Mouse (Mus musculus) testis, adult 2 months (tissue): ENCODE measurements around the gene Baz2b. TPM values are rescaled to one million over a fixed set of nuclear protein-coding genes. Genes with fewer than 3 reads are reported as not detected.

Experiments used
- H3K27ac ChIP-seq: fragments of 200-500 bp; 2 replicates; pipeline ENCODE4 v1.5.1; 2012; ENCODE audit warnings: low read depth, low read length; ENCODE audit not compliant: control insufficient read depth, insufficient read depth
- H3K27me3 ChIP-seq: fragments of 200-500 bp; 2 replicates; pipeline ENCODE4 v1.6.1; 2012; ENCODE audit warnings: mild to moderate bottlenecking, low read length, moderate library complexity; ENCODE audit not compliant: control insufficient read depth, insufficient read depth
- H3K36me3 ChIP-seq: fragments of 200-500 bp; 2 replicates; pipeline ENCODE4 v1.6.1; 2012; ENCODE audit warnings: mild to moderate bottlenecking, low read length; ENCODE audit not compliant: control insufficient read depth, insufficient read depth
- H3K4me1 ChIP-seq: fragments of 200-500 bp; 2 replicates; pipeline ENCODE4 v1.6.1; 2012; ENCODE audit warnings: low read length; ENCODE audit not compliant: control insufficient read depth, insufficient read depth
- H3K4me3 ChIP-seq: fragments of 200-500 bp; 2 replicates; pipeline ENCODE4 v1.5.1; 2012; ENCODE audit warnings: low read depth, mild to moderate bottlenecking, low read length, moderate library complexity, mixed read lengths; ENCODE audit not compliant: control insufficient read depth
- CTCF ChIP-seq: fragments of 200-500 bp; IDR thresholded peaks from 2 replicates; pipeline ENCODE4 v1.5.1; 2012; ENCODE audit warnings: low read depth, mild to moderate bottlenecking, inconsistent platforms, low read length, moderate library complexity; ENCODE audit not compliant: control insufficient read depth, insufficient read depth, insufficient replicate concordance
- POLR2A ChIP-seq: fragments of 200-500 bp; IDR thresholded peaks from 2 replicates; pipeline ENCODE4 v1.6.1; 2012; ENCODE audit warnings: low read depth, mild to moderate bottlenecking, inconsistent platforms, low read length, moderate library complexity; ENCODE audit not compliant: control insufficient read depth
- polyA plus RNA-seq: library from polyadenylated mRNA; depleted of rRNA; stranded (reverse); fragments of >200 nt; gene quantifications from 2 replicates; pipeline ENCODE4 v1.2.3, GENCODE M21; 2012

The Baz2b gene
- polyA plus RNA-seq, 1 experiment: 20.0 TPM

GRCm38 (mm10) chr2:60132269-60133042 is 77.2 kb downstream of the Baz2b start:
- no peak overlapping the region for H3K4me3 ChIP-seq
- TF ChIP-seq CTCF: no peak
- no peak for TF ChIP-seq POLR2A
- H3K4me1 ChIP-seq: no peaks in the 10 kb centered on the region
- H3K27me3 ChIP-seq: no peaks in the 10 kb centered on the region
- H3K27ac ChIP-seq: no peak overlapping the region
- H3K36me3 ChIP-seq: no peaks in the 10 kb centered on the region

GRCm38 (mm10) chr2:60128631-60129030 is 81.0 kb downstream of the Baz2b start:
- H3K27me3 ChIP-seq: no peaks in the 10 kb centered on the region
- no peak for TF ChIP-seq POLR2A
- no peak for TF ChIP-seq CTCF
- no peaks in the 10 kb centered on the region for H3K36me3 ChIP-seq
- H3K4me3 ChIP-seq: no peak overlapping the region
- peaks cover 2% of the 10 kb centered on the region; the same call in 1 of the 2 replicates for H3K4me1 ChIP-seq
- no peak overlapping the region for H3K27ac ChIP-seq

GRCm38 (mm10) chr2:60126831-60127230 is 82.8 kb downstream of the Baz2b start:
- Histone ChIP-seq H3K4me3 (no peak overlapping the region), H3K27ac (no peak overlapping the region), H3K36me3 (no peaks in the 10 kb centered on the region), H3K4me1 (peaks cover 2% of the 10 kb centered on the region; the same call in 1 of the 2 replicates), H3K27me3 (no peaks in the 10 kb centered on the region)
- TF ChIP-seq POLR2A: no peak
- no peak for TF ChIP-seq CTCF

GRCm38 (mm10) chr2:60126292-60126691 is 83.3 kb downstream of the Baz2b start:
- no peaks in the 10 kb centered on the region for H3K27me3 ChIP-seq
- peaks cover 2% of the 10 kb centered on the region; the same call in 1 of the 2 replicates for H3K4me1 ChIP-seq
- H3K27ac ChIP-seq: no peak overlapping the region
- H3K36me3 ChIP-seq: no peaks in the 10 kb centered on the region
- H3K4me3 ChIP-seq: no peak overlapping the region
- TF ChIP-seq POLR2A: no peak
- no peak for TF ChIP-seq CTCF

GRCm38 (mm10) chr2:60125049-60126004 is 84.3 kb downstream of the Baz2b start:
- no peaks in the 10 kb centered on the region for H3K27me3 ChIP-seq
- H3K4me1 ChIP-seq: peaks cover 2% of the 10 kb centered on the region; the same call in 1 of the 2 replicates
- H3K27ac ChIP-seq: peak overlapping the region; percentile 92
- TF ChIP-seq CTCF (no peak), POLR2A (peak; percentile 46; the same call in 1 of the 2 replicates)
- peak overlapping the region; percentile 97 for H3K4me3 ChIP-seq
- H3K36me3 ChIP-seq: no peaks in the 10 kb centered on the region

GRCm38 (mm10) chr2:60124648-60125048 is 85.0 kb downstream of the Baz2b start:
- Histone ChIP-seq H3K27me3 (no peaks in the 10 kb centered on the region), H3K4me3 (peak overlapping the region; percentile 97), H3K4me1 (peaks cover 2% of the 10 kb centered on the region; the same call in 1 of the 2 replicates), H3K36me3 (no peaks in the 10 kb centered on the region), H3K27ac (peak overlapping the region; percentile 98)
- no peak for TF ChIP-seq CTCF
- no peak; the same call in 1 of the 2 replicates for TF ChIP-seq POLR2A

GRCm38 (mm10) chr2:60123911-60124647 is 85.6 kb downstream of the Baz2b start:
- no peak for TF ChIP-seq CTCF
- TF ChIP-seq POLR2A: no peak
- peak overlapping the region; percentile 98 for H3K27ac ChIP-seq
- H3K27me3 ChIP-seq: no peaks in the 10 kb centered on the region
- peaks cover 2% of the 10 kb centered on the region; the same call in 1 of the 2 replicates for H3K4me1 ChIP-seq
- H3K36me3 ChIP-seq: no peaks in the 10 kb centered on the region
- peak overlapping the region; percentile 97 for H3K4me3 ChIP-seq
